Mouse (Mus musculus): Measurements from ENCODE around the gene Zfp606. TPM values are rescaled to one million over a fixed set of nuclear protein-coding genes. Genes with fewer than 3 reads are reported as not detected.
A peak's percentile ranks its signal among the peaks of the same experiment; 100 is the strongest.

Zfp606 gene
- 10 to 100 TPM in 18 of 26 experiments, 1 to 10 TPM in 8; 4.7 to 39.4 (median 14.6) TPM for total RNA-seq (2018; cell fraction: chromatin; rRNA removed)
- total RNA-seq (2018; cell fraction: cytosol; rRNA removed), result 1 to 10 TPM in 21 of 26 experiments, under 1 TPM in 5; 0.44 to 4.9 (median 2.2) TPM
- 10 to 100 TPM in 11 of 26 experiments, 1 to 10 TPM in 15; 2.0 to 30.0 (median 6.9) TPM for total RNA-seq (2018; cell fraction: nucleus; rRNA removed)
- polyA plus RNA-seq (2018), result 2.6 to 4.4 TPM (median 4.3 TPM) in 3 replicates

- WGBS (ENCODE audit: missing documents), result under 1% methylated on average over 48 of the region's 53 CpGs
- H3K36me3 ChIP-seq (ENCODE audit: inconsistent target), result peaks cover 30% of the 10 kb centered on the region; the same call in 1 of the 2 replicates
- H3K79me2 ChIP-seq (ENCODE audit: inconsistent target), result peaks cover 12% of the 10 kb centered on the region; the same call in 1 of the 2 replicates
- peak within 1 kb of the TSS; percentile 52 for H3K4me3 ChIP-seq (ENCODE audit: inconsistent target)
- no peak within 1 kb of the TSS for H3K27ac ChIP-seq
Observed at GRCm38 (mm10) chr7:12478158-12479008, at the start of gene Zfp606. Zfp606 (plus strand) TSS chr7:12478293.

GRCm38 (mm10) chr7:12479009-12479346 is 885 bp downstream of the Zfp606 start:
- peaks cover 36% of the 10 kb centered on the region for H3K36me3 ChIP-seq (ENCODE audit: inconsistent target)
- peaks cover 12% of the 10 kb centered on the region; the same call in 1 of the 2 replicates for H3K79me2 ChIP-seq (ENCODE audit: inconsistent target)
- peak overlapping the region; percentile 52 for H3K4me3 ChIP-seq (ENCODE audit: inconsistent target)
- no peak overlapping the region for H3K27ac ChIP-seq
- 7% methylated on average over 7 of the region's 8 CpGs for WGBS (ENCODE audit: missing documents)

GRCm38 (mm10) chr7:12479525-12479924 is 1.4 kb downstream of the Zfp606 start:
- Histone ChIP-seq H3K79me2 (ENCODE audit: inconsistent target) (peaks cover 12% of the 10 kb centered on the region; the same call in 1 of the 2 replicates), H3K4me3 (ENCODE audit: inconsistent target) (no peak overlapping the region), H3K36me3 (ENCODE audit: inconsistent target) (peaks cover 42% of the 10 kb centered on the region), H3K27ac (no peak overlapping the region)
- WGBS (ENCODE audit: missing documents), result 95% methylated on average over 2 of the region's 4 CpGs

DNA sequence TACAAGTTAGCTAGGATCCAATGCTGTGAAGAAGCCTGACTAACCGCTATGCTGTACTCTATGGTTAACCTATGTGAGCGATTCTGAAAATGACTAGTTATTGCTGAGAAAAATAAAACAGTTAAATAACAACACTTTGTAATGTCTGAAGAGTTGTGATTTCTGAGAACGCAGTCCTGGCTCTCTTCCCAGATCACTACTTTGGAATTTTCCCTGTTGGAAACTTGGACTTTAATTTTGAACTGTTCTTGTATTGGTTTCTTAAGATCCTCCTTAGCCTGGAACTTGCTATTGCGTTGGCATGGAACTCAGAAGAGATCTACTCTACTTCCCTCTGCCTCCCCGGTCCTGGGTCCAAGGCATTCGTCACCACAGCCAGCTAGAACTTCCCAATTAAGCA is 5.7 kb downstream of the Zfp606 start:
- peaks cover 56% of the 10 kb centered on the region for H3K36me3 ChIP-seq (ENCODE audit: inconsistent target)
- peaks cover 9% of the 10 kb centered on the region; the same call in 1 of the 2 replicates for H3K79me2 ChIP-seq (ENCODE audit: inconsistent target)
- WGBS (ENCODE audit: missing documents), result 98% methylated on average over 6 of the region's 6 CpGs
- no peak overlapping the region for H3K4me3 ChIP-seq (ENCODE audit: inconsistent target)
- H3K27ac ChIP-seq, result no peak overlapping the region

- Histone ChIP-seq H3K27ac (no peak overlapping the region), H3K79me2 (ENCODE audit: inconsistent target) (no peaks in the 10 kb centered on the region), H3K4me3 (ENCODE audit: inconsistent target) (no peak overlapping the region), H3K36me3 (ENCODE audit: inconsistent target) (peaks cover 71% of the 10 kb centered on the region)
- whole genome bisulfite sequencing (ENCODE audit: missing documents), result 100% methylated on average over 1 of the region's 1 CpGs
Observed at GRCm38 (mm10) chr7:12485956-12486355, 7.9 kb downstream of the Zfp606 start.

DNA sequence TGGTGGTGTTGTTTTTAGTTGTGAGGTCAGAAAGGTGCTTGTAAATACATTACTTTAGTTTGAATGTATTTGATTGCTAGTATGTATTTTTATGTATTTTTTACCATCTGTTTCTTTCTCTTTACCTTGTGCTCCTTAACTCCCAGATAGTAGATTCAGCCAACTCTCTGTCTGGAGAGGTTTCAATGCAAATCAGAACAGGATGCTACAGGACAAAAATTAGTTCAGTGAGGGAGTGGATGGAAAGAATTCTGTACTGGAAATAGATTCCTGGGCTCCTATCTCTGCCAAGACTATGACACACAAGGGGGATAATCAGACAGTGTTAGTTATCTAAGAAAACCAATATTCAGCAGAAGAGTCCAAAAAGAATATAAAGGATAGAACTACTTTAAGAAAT is 8.6 kb downstream of the Zfp606 start:
- peaks cover 71% of the 10 kb centered on the region for H3K36me3 ChIP-seq (ENCODE audit: inconsistent target)
- H3K79me2 ChIP-seq (ENCODE audit: inconsistent target), result no peaks in the 10 kb centered on the region
- no peak overlapping the region for H3K27ac ChIP-seq
- no peak overlapping the region for H3K4me3 ChIP-seq (ENCODE audit: inconsistent target)

GRCm38 (mm10) chr7:12510913-12511312 is 32.8 kb downstream of the Zfp606 start:
- no peaks in the 10 kb centered on the region for H3K36me3 ChIP-seq (ENCODE audit: inconsistent target)
- no peak overlapping the region for H3K4me3 ChIP-seq (ENCODE audit: inconsistent target)
- WGBS (ENCODE audit: missing documents), result 67% methylated on average over 1 of the region's 1 CpGs
- no peaks in the 10 kb centered on the region for H3K79me2 ChIP-seq (ENCODE audit: inconsistent target)
- H3K27ac ChIP-seq, result no peak overlapping the region

DNA sequence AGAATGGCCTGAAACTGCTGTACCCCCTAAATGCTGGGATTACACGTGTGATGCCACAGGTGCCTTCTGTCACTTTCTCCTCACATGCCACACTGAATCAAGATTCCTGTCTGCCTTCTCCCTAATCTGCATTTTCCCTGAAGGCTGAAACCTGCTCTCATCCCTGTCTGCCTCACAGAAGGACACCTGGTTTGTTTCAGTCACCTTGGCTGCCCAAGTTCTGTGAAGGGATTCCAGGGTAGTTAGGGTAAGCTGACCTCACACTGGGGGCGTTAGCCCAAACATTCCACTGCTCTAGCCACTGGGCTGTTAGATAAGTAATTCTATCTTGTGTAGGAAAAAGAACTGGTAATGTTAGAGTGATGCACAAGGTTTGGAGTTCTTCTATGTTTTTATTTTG is 34.1 kb downstream of the Zfp606 start, which contains the start of gene 2900092C05Rik:
Gene 2900092C05Rik (plus strand): TSS at position 301 of the 400 bp plus-strand sequence.
- H3K4me3 ChIP-seq (ENCODE audit: inconsistent target), result no peak within 1 kb of the TSS
- 73% methylated on average over 2 of the region's 2 CpGs for WGBS (ENCODE audit: missing documents)
- no peaks in the 10 kb centered on the region for H3K36me3 ChIP-seq (ENCODE audit: inconsistent target)
- H3K79me2 ChIP-seq (ENCODE audit: inconsistent target), result no peaks in the 10 kb centered on the region
- no peak within 1 kb of the TSS for H3K27ac ChIP-seq

Other genes starting within 250 kb of the Zfp606 start
- not detected in 3 replicates for gene Vmn1r81, start 210.0 kb upstream of the Zfp606 start, polyA plus RNA-seq (2018)
- not detected in 3 replicates for gene Vmn1r82, start 177.9 kb upstream of the Zfp606 start, polyA plus RNA-seq (2018)
- not detected in 3 replicates for gene Vmn1r83, start 148.8 kb upstream of the Zfp606 start, polyA plus RNA-seq (2018)
- gene Vmn1r84, start 109.0 kb upstream of the Zfp606 start, polyA plus RNA-seq (2018), result not detected in 3 replicates
- 0.42 to 0.87 TPM (median 0.72 TPM) in 3 replicates for gene Zfp551, start 55.5 kb upstream of the Zfp606 start, polyA plus RNA-seq (2018)
- gene 2900092C05Rik, start 34.2 kb downstream of the Zfp606 start, polyA plus RNA-seq (2018), result not detected in 3 replicates
- not detected in 3 replicates for gene Vmn2r53, start 130.5 kb downstream of the Zfp606 start, polyA plus RNA-seq (2018)
- not detected in 3 replicates for gene Vmn2r54, start 162.0 kb downstream of the Zfp606 start, polyA plus RNA-seq (2018)
- not detected in 3 replicates for gene Vmn2r55, start 206.7 kb downstream of the Zfp606 start, polyA plus RNA-seq (2018)

Data from macrophage (primary cell).